Mouse (Mus musculus) liver, embryonic 15.5 days (tissue): ENCODE measurements around the gene Rev3l. TPM values are rescaled to one million over a fixed set of nuclear protein-coding genes. Genes with fewer than 3 reads are reported as not detected.
"Not testable (repeated sequence)": the region's sequence is repeated elsewhere in the genome, so short reads cannot be mapped to it uniquely, and the experiment has no call there.

Experiments used
- ATAC-seq: fragments of 200-750 bp; cut with Nextera tagmentation; 2 replicates; pipeline ENCODE4 v1.8.0; 2017; ENCODE audit warnings: moderate number of reproducible peaks, mild to moderate bottlenecking, moderate library complexity; ENCODE audit not compliant: insufficient read depth
- H3K27ac ChIP-seq: fragments of 300-500 bp; sonication (generic); replicated peaks from 2 replicates; pipeline ENCODE4 v1.5.1; 2015; ENCODE audit warnings: mild to moderate bottlenecking, inconsistent platforms
- H3K27me3 ChIP-seq: fragments of 300-500 bp; sonication (generic); 2 replicates; pipeline ENCODE4 v1.6.1; 2015; ENCODE audit warnings: mild to moderate bottlenecking, inconsistent platforms
- H3K36me3 ChIP-seq: fragments of 300-500 bp; sonication (generic); replicated peaks from 2 replicates; pipeline ENCODE4 v1.6.1; 2015; ENCODE audit warnings: moderate library complexity, mild to moderate bottlenecking, inconsistent platforms
- H3K4me1 ChIP-seq: fragments of 300-500 bp; sonication (generic); replicated peaks from 2 replicates; pipeline ENCODE4 v1.6.1; 2015; ENCODE audit warnings: inconsistent platforms
- H3K4me2 ChIP-seq: fragments of 300-500 bp; sonication (generic); 2 replicates; pipeline ENCODE4 v1.6.1; 2015; ENCODE audit warnings: moderate library complexity, mild to moderate bottlenecking, inconsistent platforms
- H3K4me3 ChIP-seq: fragments of 300-500 bp; sonication (generic); replicated peaks from 2 replicates; pipeline ENCODE4 v1.5.1; 2015; ENCODE audit warnings: mild to moderate bottlenecking, inconsistent platforms
- H3K9ac ChIP-seq: fragments of 300-500 bp; sonication (generic); 2 replicates; pipeline ENCODE4 v1.6.1; 2015; ENCODE audit warnings: moderate library complexity, mild to moderate bottlenecking, inconsistent platforms
- H3K9me3 ChIP-seq: fragments of 300-500 bp; sonication (generic); replicated peaks from 2 replicates; pipeline ENCODE4 v1.6.1; 2016; ENCODE audit warnings: inconsistent platforms
- WGBS: fragments of 180-500 bp; shearing (Covaris S2); methylation state at CpG from one replicate; pipeline ENCODE4 v1.1.7; 2015; ENCODE audit warnings: mixed read lengths; ENCODE audit not compliant: insufficient replicate concordance; 5-methylcytosine and 5-hydroxymethylcytosine counted together
- polyA plus RNA-seq: library from polyadenylated mRNA; unstranded; fragments of >200 nt; fragmentation: Nextera tagmentation; extraction: Ambion mirVana; gene quantifications from 2 replicates; pipeline ENCODE4 v1.2.1, GENCODE M21; 2015

Rev3l gene
- polyA plus RNA-seq, 1 experiment from 2014 or later = 3.1 TPM

DNA sequence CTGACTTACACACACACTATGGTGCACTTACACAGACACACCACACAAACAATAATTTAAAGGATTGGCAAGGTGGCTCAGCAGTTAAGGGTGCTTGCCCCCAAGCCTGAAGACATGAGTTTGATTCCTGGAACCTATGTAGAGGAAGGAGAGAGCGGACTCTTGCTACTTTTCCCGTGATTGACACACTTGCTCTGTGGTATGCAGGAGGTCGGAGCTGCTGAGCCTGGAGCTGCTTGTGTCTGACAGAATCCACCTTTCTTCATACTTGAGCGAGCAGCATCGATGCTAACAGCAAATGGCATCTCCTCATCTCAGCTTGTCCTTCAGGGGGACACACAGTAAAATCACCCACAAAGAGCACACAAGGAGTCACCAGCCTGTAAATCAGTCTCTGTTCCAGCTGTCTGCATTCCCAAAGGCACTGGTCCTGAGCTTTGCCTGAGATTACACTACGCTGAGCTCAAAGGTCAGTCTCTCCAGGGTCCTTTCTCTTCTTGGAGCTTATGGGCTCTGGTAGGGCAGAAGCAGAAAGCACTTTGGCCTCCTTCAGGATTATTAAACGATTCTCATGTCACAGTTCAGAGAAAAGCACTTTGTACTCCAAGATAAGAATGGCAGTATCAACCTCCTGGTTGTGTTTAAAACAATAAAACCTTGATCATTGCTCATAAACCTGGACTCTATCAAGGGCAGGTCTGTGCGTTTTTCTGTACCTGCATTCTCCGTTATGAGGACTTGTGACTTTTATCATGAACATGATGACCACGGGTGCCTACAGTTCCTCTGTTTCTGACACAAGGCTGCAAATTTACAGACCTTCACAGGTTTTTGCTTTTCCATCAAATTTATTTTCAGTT is 175.1 kb downstream of the Rev3l start:
- Histone ChIP-seq H3K4me3 (no peak overlapping the region), H3K27ac (no peak overlapping the region), H3K36me3 (no peaks in the 10 kb centered on the region), H3K4me1 (no peaks in the 10 kb centered on the region), H3K4me2 (no peak overlapping the region), H3K9me3 (no peaks in the 10 kb centered on the region), H3K9ac (no peak overlapping the region), H3K27me3 (no peaks in the 10 kb centered on the region)
- ATAC-seq = no peak
- 60% methylated on average over 10 of the region's 10 CpGs for WGBS

DNA sequence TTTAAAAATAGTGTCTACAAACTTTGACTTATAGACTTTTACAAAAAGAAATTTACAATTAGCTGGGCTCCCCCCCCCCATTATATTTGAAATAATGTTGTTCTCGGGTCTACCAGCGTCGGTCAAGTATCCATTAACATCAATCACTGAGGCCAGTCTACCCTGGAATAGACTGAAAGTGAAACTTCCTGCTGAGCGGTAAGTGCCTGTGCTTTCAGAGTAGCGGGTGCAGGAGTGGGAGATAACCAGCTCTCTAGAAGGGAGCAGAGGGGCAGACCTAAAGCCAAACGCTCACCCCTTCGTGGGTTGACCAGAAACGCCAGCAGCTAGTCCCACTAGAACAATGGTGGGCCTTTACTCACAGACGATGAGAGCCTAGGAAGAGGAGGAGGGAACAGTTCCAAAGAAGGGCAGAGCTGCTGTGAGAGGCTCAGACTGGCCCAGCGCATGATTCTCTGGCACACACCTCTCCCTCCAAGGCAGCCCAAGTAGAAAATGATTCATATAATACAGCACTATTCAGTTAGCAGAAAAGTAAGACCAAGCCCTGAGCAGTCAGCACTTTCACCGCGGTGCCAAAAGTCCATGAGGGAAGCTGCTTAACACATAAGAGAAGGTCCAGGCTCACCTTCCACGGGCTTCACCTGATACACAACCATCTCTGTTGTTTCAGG is 177.0 kb downstream of the Rev3l start:
- Histone ChIP-seq H3K36me3 (no peaks in the 10 kb centered on the region), H3K9me3 (no peaks in the 10 kb centered on the region), H3K4me2 (no peak overlapping the region), H3K27ac (no peak overlapping the region), H3K27me3 (no peaks in the 10 kb centered on the region), H3K9ac (no peak overlapping the region), H3K4me3 (no peak overlapping the region), H3K4me1 (no peaks in the 10 kb centered on the region)
- WGBS = 51% methylated on average over 13 of the region's 13 CpGs
- no peak for ATAC-seq

DNA sequence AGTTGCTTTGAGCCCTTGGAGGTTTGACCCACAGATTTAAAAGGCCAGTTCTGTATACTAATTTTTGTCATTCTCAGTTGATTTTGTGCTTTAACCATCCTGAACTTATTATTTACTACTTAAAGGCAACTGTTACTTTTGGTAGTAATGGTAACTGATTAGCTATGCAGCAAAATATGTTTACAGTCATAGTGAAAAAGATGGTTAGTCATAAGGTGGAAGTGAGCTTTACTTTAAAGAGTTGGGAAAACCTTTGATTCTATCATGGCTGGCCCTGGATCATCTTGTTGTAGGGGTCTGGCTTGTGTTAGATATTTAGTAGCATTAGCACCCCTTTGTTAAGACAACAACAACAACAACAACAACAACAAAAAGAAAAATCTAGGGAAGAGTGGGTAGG is 180.7 kb downstream of the Rev3l start:
- H3K27me3 ChIP-seq = no peaks in the 10 kb centered on the region
- H3K4me2 ChIP-seq = no peak overlapping the region
- ATAC-seq = no peak

DNA sequence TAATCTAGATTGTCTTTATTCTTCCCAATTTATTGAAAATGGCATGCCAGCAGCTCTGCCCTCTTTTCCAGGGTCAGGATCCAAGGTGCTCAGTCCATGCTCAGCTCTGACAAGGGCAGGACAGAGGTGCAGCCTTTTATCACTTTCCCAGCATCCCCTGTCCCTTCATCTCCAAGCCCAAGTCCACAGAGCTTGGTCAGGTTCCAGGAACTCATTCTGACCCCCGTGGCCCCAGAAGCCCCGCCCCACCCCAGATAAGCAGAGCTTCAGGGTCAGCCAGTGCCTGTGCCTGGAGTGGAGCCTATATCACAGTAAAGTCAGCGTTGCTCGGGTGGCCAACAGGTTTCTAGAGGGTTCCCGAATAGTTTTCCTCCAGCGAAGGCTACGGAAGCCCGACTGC is 192.6 kb downstream of the Rev3l start:
- peaks cover 40% of the 10 kb centered on the region for H3K27me3 ChIP-seq
- not testable (repeated sequence) for H3K4me3 ChIP-seq, H3K9me3 ChIP-seq, H3K9ac ChIP-seq, H3K4me2 ChIP-seq, H3K4me1 ChIP-seq, H3K36me3 ChIP-seq, H3K27ac ChIP-seq
- WGBS = 43% methylated on average over 8 of the region's 8 CpGs
- ATAC-seq = peak; percentile 68; the same call in 1 of the 2 replicates

More for the DNA sequence above, 180.7 kb downstream of the Rev3l start:
- no peak overlapping the region for H3K27ac ChIP-seq
- H3K4me1 ChIP-seq = no peaks in the 10 kb centered on the region
- H3K9me3 ChIP-seq = no peaks in the 10 kb centered on the region
- no peaks in the 10 kb centered on the region for H3K36me3 ChIP-seq
- no peak overlapping the region for H3K9ac ChIP-seq
- H3K4me3 ChIP-seq = no peak overlapping the region

Other genes with a start within 250 kb of the Rev3l start
- gene Traf3ip2, start 119.2 kb upstream of the Rev3l start, polyA plus RNA-seq = 1.5 and 1.6 TPM in 2 replicates
- gene Mfsd4b4, start 167.1 kb downstream of the Rev3l start, polyA plus RNA-seq = 1.2 TPM in 2 replicates
- not detected in 2 replicates for gene Mfsd4b2, start 194.8 kb downstream of the Rev3l start, polyA plus RNA-seq
- 2.8 and 3.4 TPM in 2 replicates for gene Mfsd4b3, start 228.0 kb downstream of the Rev3l start, polyA plus RNA-seq